Mouse (Mus musculus): ENCODE data around the gene Nlrc5.

Gene Nlrc5

DNA sequence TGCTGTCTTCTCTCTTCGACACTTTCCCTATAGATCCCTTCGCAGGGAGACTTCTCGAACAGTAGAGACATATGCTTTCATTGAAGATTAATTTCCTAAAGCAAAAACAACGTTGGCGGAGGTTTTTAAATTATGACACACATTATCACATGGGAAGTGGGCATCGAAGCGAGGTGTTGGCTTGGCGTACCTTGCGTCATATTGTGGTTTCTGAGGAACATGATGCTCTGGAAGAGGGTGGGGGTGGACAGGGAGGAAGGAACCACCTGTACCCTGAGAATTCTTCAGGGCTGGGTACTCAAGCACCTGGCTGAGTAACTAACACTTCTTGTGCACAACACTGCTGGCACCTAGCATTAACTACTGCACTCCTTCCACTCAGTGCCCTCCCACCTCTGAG lies 90.4 kb downstream of the Nlrc5 start:
- DNase-seq (ENCODE audit: extremely low read depth, low read depth, low spot score) = no peak

- no peak for DNase-seq (ENCODE audit: extremely low read depth, low read depth, low spot score)
These were observed 93.0 kb downstream of the Nlrc5 start for GRCm38 (mm10) chr8:94527178-94527577.

- DNase-seq (ENCODE audit: extremely low read depth, low read depth, low spot score) = no peak
These were observed 94.1 kb downstream of the Nlrc5 start for GRCm38 (mm10) chr8:94528245-94528644.

- DNase-seq (ENCODE audit: extremely low read depth, low read depth, low spot score) = no peak
These were observed 95.7 kb downstream of the Nlrc5 start for GRCm38 (mm10) chr8:94529875-94530274.

DNA sequence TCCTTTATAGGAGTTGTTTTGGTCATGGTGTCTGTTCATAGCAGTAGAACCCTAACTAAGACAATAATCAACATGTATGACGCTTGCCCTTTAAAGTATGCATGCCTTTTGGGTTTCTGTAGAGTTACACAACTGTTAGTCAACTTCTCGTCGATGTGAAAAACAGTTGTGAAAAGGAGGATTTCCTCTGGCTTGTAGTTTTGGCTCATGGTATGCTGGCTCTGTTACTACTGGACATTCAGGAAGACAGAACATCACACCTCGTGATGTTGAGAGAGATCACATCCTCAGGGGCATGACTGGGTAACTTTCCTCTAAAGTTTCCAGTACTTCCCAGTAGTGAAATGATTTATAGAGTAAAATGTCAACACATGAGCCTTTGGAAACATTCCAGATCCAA lies 96.5 kb downstream of the Nlrc5 start:
- no peak for DNase-seq (ENCODE audit: extremely low read depth, low read depth, low spot score)

DNA sequence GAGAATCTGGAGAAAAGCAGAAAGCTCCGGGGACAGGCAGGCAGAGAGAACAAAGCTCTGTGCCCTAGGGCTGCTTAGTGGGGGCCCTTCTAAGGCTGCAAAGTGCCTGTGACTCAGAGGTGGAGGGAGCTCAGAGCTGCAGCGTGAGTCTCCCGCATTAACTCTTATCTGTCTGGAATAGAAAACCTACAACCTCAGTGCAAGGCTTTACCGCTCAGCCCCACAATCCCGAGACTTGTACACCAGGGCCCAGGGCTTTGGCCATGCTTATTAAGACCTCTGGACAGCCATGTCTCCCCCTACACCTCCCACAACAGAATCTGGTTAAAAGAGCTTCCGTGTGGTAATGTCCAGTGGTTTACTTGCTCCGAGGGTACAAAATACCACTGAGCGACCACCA lies 97.8 kb downstream of the Nlrc5 start:
- no peak for DNase-seq (ENCODE audit: extremely low read depth, low read depth, low spot score)

DNA sequence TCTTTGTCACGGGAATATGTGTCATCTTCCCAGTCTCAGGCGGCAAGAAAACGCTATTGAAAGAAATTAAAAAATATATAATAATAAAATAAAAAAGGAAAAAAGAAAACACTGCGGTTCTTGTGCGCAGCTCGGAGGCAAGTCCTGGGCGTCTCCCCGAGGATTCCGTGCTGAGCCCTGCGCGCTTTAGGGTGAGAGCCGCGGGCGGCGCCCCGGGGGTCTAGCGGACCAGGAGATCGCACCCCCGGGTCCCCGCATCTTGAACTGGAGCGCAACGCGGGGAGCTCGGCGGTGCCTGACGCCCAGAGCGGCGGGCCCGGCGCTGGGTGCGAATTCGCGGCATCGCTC lies 98.3 kb downstream of the Nlrc5 start:
- DNase-seq (ENCODE audit: extremely low read depth, low read depth, low spot score) = no peak

GRCm38 (mm10) chr8:94532873-94533671 lies 98.9 kb downstream of the Nlrc5 start, which contains the start of gene Cpne2:
TSS of gene Cpne2 (plus strand) at chr8:94532990.
- no peak for DNase-seq (ENCODE audit: extremely low read depth, low read depth, low spot score)

- no peak for DNase-seq (ENCODE audit: extremely low read depth, low read depth, low spot score)
These were observed 100.5 kb downstream of the Nlrc5 start for GRCm38 (mm10) chr8:94534612-94535011.

- DNase-seq (ENCODE audit: extremely low read depth, low read depth, low spot score) = no peak
These were observed 101.5 kb downstream of the Nlrc5 start for GRCm38 (mm10) chr8:94535631-94536030.

DNA sequence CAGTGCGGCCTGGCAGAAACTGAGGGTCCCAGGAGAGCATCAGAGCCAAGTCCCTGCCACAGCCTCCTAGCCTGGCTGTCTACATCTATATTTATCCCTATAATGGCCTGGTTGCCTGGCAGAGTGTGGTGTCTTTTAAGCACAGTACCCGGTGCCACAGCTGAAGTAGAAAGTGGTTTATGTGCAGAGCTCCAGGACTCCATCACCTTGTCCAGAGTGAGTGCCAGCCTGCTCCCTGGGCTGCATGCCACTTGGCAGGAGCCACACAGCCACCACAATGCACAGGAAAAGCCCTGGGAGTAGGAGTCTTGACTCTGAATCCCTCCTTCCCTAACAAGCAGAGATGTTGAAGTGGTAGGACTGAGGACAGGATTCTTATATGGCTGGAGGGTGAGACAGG lies 103.3 kb downstream of the Nlrc5 start:
- DNase-seq (ENCODE audit: extremely low read depth, low read depth, low spot score) = no peak

- no peak for DNase-seq (ENCODE audit: extremely low read depth, low read depth, low spot score)
These were observed 105.9 kb downstream of the Nlrc5 start for GRCm38 (mm10) chr8:94540025-94540424.

GRCm38 (mm10) chr8:94540889-94541795 lies 107.0 kb downstream of the Nlrc5 start:
- DNase-seq (ENCODE audit: extremely low read depth, low read depth, low spot score) = no peak

- no peak for DNase-seq (ENCODE audit: extremely low read depth, low read depth, low spot score)
These were observed 109.8 kb downstream of the Nlrc5 start for GRCm38 (mm10) chr8:94543981-94544380.

DNA sequence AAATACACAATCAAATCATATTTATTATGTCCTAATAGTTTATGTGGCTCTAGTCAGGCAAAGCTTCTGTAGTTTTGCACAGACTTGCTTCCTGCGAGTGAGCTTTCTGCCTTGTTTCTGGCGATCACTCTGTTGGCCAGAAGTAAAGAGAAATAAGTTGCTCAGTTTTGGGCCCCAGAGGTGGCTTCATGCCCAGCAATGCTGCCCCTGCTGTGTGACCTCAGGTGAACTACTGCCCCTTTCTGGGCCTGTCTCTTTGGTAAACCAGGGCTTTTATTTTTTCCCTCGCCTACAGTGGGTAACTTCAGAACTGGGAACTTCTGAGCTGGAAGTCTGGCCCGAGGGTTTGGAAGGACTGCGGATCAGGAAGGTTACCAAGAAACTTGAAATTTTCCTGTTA lies 114.9 kb downstream of the Nlrc5 start:
- DNase-seq (ENCODE audit: extremely low read depth, low read depth, low spot score) = no peak

DNA sequence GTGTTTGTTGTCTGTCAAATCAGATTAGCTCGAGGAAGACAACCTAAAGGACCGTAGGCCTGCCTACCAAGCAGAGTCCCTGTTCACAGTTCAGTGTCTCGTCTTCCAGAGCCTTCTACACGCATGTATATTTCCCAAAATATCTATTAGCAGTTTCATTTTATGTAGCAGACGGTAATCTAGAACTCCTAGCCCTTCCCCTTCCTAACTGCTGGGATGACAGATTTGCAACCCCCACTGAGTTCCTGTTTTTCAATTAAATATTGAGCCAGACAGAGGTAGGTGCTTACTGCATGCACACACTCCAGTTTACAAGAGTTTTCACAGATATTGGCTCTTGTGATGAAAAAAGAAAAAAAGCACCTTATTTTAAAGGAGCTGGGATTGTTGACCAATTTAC lies 115.3 kb downstream of the Nlrc5 start:
- DNase-seq (ENCODE audit: extremely low read depth, low read depth, low spot score) = no peak

DNA sequence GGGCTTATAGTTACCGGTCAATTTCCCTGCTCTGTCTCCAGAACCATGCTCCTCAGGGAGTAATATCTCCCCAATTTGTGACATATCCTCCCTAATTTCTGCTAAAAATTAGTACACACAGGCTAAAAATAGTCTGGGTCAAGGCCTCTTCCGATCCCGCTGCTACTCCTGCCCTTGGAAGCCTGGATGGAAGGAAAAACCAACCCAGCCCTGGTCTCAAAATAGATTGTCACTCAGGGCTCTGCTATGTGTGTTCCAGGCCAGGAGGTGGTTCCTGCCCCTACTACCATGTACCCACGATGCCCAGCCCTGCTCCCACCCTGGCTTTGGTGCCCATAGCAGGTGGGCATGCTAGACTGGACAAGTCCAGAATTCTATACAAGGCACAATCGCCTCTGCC lies 115.8 kb downstream of the Nlrc5 start:
- DNase-seq (ENCODE audit: extremely low read depth, low read depth, low spot score) = no peak

DNA sequence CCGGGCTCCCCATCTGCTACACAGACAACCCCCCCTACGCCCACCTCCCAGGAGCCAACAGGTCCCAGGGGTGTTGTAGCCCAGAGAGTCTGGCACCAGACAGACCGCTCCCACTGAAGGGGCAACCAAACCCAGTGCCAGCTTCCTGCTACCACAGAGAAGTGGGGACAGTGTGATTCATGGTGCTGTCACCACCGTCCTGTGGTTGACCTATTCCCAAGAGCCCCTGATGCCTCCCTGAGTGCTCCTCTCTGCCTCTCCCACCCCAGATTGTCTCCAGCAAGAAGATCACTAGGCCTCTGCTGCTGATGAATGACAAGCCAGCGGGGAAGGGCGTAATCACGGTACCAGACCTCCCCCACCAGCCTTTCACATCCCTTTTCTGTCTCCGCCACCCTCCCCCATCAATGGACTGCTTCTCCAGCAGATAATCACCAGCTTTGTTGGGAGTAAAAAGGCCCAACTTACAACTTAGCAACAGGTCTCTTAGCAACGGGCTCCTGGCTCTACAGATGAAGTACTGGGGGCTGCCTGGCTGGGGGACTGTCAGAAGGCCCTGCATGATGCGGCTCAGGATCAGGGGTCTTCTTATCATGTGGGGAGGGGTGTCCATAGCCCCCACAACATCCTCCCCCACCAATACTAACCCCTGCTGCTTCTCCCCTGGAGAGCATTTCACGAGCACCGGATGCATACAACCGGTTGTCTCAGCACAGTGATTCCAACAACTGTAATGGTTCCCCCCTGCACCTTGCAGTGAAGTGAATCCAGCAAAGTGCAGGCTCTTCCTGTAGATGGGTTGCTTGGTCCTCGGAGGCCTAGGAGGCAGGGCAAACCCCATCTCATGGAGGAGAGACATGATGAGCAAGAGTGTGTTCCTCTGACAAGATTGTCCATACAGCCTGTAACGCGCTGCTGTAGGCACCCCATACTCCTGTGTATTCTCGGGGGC lies 117.6 kb downstream of the Nlrc5 start:
- DNase-seq (ENCODE audit: extremely low read depth, low read depth, low spot score) = no peak

DNA sequence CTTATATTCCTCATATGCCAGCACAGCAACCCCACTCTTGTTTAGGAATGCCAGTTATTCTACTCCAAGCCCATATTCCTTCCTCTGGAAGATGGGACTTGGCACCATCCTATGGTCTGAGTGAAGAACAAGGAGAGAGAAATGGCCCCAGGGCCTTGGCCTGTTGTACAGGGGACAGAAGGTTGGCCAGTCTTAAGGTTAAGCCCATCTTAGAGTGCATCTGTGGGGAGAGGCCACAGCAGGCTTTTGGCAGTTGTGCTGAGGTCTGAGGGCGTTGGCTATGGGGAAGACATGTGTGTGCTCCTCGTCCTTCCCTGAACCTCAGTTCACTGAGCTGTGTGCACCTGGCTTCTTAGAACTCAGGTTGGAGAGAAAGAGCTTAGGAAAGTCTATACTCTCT lies 118.5 kb downstream of the Nlrc5 start:
- no peak for DNase-seq (ENCODE audit: extremely low read depth, low read depth, low spot score)

DNA sequence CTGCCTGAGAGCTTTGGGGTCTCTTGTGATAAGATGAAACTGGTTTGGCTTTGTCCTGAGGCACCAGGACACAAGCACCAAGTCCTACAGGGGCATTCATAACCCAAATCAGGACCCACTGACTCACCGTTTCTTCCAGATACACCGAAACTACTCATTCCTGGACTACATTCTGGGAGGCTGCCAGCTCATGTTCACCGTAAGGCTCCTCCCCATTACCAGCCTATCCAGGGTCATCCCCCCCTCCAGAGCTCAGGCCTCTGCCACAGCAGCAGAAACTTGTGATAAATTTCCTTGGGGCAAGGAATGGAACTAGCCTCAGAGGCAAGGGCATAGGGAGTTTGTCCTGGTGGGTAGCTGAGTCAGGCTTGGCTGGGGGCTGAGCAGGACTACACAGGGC lies 123.1 kb downstream of the Nlrc5 start:
- DNase-seq (ENCODE audit: extremely low read depth, low read depth, low spot score) = no peak

GRCm38 (mm10) chr8:94561256-94561655 lies 127.1 kb downstream of the Nlrc5 start:
- no peak for DNase-seq (ENCODE audit: extremely low read depth, low read depth, low spot score)

All from fat pad, adult 2 months (tissue).